Mouse (Mus musculus) brain, embryonic 18.5 days (tissue): Measurements from ENCODE around the gene Gpr158.
"Not testable (repeated sequence)": the region's sequence is repeated elsewhere in the genome, so short reads cannot be mapped to it uniquely, and the experiment has no call there.

Experiments
- DNase-seq: peaks from one replicate; pipeline ENCODE4 v3.0.0-alpha.2; 2012; ENCODE audit warnings: low read depth, low spot score

Gpr158 gene

DNA sequence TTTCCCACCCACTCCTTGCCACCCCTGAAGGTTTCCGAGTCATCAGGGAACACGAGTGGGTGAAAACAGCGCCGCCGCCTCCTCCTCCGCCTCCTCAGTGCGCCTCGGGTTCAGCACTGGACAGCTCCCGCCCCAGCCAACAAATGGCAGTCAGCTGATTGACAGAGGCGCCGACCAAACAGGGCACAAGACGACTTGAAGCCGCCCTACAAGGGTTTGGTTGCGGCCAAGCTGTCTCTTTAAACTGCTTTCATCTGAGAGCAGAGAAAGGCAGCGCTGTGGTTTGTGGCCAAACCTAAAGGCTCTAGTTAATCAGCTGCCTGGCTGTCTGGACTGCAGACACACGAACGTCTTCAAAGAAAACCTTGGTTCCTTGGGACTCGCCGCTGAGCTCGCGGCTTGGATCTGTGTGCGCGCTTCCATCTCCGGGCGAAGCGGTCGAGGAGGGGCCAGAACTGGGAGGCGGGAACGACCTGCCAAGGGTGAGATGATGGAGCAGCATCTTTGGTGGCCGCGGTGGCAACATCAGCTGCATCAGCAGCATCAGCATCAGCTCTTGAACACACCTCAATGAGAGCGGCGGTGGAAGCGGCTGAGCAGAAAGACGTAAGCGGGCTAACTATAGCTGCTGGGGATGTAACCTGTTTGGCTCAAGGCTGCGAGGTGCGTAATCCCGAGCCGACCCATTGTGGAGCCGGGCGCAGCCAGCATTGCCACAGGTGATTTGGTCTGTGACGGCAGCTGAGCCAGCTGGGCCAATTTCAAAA lies at the start of gene Gpr158:
TSS of gene Gpr158 (plus strand) at position 198 of the 767 bp plus-strand sequence.
- DNase-seq: peak; percentile 80

DNA sequence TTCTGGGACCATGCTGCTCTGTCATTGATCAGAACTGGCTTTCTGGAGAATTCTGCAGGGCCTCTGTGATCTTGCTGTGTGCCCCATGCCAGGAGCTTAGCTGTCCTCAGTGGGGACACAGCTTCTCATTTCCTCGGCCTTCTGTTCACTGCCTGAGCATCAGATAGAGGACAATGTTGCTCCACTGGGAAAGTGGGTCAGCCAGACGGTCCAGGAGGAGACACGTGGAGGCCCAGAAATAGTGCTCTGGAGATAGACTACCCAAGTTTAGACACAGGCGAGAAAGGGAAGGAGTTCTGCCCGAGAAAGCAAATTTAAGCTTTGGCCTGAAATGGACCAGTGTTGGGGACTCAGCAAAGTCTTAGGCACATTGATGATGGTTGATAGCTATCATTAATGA lies 23.5 kb upstream of the Gpr158 start:
- DNase-seq: no peak

DNA sequence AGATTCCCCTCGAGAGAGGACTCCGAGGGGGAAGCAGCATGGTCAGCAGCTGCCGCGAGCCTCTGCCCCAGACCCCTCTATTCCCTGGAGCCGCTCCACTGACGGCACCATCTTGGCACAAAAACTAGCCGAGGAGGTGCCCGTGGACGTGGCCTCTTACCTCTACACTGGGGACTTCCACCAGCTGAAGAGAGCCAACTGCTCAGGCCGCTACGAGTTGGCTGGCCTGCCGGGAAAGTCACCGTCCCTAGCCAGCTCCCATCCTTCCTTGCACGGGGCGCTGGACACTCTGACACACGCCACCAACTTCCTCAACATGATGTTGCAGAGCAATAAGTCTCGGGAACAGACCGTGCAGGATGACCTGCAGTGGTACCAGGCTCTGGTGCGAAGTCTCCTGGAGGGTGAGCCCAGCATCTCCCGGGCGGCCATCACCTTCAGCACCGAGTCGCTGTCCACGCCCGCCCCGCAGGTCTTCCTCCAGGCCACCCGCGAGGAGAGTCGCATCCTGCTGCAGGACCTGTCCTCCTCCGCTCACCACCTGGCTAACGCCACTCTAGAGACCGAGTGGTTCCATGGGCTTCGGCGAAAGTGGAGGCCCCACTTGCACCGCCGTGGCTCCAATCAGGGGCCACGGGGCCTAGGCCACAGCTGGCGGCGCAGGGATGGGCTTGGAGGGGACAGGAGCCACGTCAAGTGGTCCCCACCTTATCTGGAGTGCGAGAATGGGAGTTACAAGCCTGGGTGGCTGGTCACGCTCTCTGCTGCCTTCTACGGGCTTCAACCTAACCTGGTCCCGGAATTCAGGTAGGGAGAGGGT lies 1.2 kb downstream of the Gpr158 start:
- DNase-seq: no peak

DNA sequence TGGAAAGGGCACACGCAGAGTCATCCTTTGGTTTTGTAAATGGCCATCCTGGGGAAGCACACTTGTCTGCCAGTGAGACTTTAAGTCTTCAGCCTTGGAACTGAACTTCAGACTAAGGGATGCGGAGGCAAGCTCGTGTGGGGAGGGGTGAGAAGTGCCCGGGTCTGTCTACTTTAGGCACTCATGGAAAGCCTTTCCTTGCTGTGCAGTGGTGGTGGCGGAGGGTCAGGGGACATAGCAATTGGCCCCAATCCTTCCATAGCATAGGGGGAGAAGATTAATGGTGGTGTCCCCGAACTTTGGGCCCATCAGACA lies 1.8 kb downstream of the Gpr158 start:
- no peak for DNase-seq

DNA sequence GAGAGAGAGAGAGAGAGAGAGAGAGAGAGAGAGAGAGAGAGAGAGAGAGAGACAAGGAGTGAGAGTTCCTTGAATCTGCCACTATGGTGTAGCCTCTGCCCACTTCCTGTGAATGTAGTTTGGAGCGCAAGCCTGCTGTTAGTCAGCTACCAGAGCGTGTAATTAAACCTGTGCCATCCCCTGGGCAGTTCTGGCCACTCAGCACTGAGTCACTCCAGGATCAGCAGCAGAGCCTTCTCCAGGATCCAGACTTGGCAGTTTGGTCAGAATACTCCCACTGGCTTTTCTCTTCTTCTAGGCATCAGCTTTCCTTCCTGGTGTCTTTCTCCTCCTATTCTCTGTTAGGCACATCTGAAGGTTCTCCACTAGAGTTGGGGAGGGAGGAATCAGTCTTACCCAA lies 2.2 kb downstream of the Gpr158 start:
- DNase-seq: no peak

DNA sequence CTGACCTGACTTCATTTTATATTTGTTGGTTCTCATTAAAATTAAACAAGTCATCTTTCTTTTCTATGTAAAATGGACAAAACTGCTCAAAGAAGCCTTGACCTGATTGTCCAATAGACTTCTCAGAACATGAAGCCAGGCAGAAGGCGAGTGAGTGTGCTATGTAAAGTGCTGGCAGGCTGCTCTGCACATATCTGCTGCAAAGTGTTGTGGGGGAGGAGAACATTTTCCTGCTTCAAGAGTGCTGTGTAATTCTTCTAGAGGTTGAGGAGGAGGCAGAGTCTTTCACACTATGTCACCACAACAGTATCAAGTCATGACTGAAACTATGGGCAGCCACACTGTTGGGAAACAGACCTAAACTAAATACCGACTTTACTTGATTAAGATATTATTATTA lies 12.2 kb downstream of the Gpr158 start:
- DNase-seq: no peak

DNA sequence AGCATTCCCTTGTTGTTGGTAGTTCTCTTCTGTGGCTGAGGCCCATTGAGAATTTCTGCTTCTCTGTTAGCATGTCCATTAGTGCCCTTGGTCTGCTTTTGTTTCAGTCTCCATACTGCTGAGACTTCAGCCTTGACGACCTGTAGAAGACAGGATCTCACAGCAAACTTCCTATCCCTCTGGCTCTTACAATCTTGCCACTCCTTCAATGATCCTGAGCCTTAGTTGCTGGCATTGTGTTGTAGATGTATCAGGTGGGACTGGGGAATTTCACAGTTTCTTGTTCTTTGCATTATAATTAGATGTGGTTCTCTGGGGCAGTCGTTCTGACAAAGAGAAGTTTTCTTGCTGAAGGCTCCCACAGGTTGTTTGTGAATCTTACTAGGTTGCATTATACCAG lies 25.4 kb downstream of the Gpr158 start:
- DNase-seq: no peak

DNA sequence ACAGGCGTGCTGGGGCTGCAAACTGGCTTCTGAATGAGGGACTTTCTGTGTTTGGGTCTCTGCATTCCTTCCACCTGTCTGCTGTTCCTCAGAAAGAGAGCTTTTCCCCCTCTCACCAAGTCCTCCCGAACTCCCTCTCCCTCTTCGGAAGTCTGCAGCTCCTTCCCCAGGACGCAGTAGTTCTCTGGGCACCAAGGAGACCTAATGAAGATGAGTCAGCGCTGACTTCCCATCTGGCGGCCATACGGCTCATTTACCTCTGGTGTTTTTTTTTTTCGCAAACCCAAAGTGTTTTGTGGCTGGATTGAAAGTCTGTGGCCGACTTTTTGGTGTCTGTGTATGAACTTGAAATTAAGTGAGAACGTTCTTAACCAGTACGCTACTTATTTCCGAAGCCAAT lies 30.0 kb downstream of the Gpr158 start:
- no peak for DNase-seq

DNA sequence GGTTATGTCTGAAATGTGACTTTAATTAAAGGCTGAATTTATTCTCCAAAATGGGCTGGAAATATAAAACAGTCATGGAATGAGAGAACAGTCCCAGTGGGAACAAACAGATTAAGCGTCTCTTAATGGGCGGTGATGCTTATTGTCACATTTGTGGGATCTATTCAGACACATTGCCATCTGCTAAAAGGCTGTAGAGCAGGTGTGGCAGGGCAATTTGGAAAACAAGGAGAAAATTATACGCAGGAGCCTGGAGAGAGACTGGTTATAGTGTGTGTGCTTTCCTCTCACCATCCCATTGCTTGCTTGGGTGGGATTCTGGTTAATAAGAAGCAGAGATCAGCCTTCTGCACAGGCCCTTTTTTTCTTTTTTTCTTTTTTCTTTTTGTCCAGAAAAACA lies 32.3 kb downstream of the Gpr158 start:
- DNase-seq: no peak

DNA sequence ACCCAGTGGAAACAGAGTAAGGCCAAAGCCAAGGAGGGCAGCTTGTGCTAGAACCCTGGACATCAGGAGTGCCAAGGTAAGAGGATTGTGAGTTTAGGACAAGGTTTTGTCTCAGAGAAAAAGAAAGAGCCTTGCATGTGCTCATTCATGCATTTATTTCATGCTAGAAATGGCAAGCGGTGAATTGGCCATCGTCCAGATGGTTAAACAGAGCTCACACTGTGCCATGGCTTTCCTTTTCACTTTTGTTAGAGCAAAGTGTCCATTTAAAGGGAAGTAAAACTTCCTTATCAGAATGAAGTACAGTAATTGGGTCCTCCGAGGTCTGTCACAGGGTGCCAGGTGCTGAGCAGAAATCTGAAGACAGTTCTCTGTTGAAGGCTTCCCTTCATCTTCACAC lies 38.3 kb downstream of the Gpr158 start:
- no peak for DNase-seq

DNA sequence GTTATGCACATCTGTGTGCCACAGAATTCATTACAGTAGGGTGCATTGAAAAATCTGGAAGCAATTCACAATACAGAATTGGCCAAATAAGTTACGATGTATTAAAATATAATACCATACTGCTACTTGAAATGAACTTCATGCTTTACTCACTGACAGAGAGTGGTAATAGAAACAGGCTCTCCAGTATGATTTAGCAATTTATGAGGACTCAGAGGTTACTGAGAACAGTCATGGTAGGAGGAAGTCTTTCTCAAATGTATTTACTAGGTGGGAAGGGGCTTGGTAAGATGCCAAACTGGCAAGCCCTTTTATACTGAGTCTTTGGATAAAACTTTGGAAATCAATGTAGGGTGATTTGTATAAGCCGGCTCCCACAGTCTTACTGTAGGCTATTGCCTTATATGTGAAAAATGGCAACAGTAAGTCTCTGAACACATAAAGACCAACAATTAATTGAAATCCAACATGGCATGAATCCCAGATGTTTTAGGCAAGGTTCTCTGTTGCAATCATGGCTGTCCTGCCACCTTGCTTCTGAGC lies 40.2 kb downstream of the Gpr158 start:
- DNase-seq: no peak

DNA sequence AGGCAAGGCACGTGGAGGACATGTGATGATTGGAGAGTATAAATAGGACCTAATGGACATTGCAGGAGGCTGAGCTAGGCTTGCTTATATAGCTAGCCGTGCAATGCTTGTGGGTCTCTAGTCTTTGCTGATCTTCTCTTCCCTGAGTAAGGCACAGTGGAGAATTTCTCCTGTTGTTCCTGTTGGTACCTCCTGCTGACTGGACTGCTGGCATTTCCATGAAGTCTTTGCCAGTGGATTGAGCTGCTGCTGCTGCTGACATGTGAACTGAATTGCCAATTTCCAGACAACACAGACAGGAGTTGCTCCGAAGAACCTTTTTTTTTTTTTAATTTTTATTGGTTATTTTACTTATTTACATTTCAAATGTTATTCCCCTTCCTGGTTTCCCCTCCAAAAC lies 41.5 kb downstream of the Gpr158 start:
- no peak for DNase-seq

DNA sequence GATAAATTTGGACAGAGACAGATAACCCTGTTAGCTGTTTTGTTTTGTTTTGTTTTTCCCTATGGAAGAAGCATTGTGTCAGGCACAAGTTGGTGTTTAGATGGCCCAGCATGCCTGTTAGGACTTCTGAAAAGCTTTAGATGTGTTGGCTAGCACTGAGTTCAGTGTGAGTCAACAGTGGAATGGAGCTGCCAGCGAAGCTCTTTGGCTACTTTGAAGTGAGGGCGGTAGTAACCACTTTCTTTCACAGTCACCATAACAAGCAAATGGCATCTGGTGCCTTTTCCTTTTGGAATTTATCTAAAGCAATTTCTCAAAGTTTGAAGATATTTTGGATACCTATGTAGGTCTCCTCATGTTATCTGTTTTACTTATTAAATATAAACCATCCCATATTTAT lies 62.9 kb downstream of the Gpr158 start:
- DNase-seq: no peak

DNA sequence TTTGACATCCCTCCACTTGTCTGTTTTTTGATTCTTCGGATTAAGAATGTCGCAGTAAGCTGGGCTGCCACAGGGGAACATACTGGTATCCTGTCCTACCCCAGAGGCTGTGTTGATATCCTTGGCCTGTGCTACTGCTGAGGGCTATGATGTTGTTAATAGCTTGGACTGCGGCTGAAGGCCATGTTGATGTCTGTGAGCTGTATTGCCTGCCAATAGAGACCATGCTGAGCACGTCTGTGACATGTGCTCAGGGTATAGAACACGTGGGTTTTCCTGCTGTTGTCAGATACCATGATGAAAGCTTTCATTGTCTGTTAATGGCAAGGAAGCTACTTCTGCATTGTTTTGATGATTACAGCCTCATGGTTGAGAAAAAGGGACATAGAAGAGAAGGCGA lies 63.8 kb downstream of the Gpr158 start:
- no peak for DNase-seq

DNA sequence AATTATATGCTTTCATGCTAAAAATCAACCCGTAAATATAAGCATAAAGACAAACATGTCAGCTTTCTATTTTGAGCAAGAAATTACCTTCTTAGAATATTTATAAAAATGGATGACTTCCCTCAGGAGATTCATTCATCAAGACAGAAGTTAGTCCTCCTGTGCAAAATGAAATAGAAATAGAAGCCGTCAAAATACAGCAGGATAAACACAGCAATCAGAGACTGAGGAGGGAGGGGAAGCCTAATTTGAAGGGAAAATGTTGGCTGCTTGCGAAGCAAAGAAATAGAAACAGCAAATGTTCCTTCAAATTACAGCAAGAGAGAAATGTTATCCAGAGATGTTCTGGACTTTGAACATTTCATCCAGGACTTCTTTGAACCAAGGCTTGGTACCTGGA lies 72.3 kb downstream of the Gpr158 start:
- peak; percentile 24 for DNase-seq

DNA sequence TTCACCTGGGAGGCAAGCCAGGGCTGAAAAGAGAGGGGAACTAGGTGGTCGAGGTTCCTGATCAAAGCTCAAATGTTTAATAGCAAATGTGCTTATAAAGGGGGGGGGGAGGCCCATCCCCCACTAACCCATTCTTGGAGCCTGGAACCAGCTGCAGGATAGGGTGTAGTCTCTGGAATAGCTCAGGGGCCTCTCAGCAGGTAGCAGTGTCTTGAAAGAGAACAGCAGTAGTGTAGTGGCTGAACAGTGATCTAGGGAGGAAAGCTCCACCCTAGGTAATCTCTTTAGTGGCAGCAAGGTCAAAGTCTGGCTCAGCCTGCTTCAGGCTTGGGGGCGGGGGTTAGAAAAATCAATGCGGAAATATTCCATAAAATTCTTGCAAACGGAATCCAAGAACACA lies 93.3 kb downstream of the Gpr158 start:
- DNase-seq: not testable (repeated sequence)

DNA sequence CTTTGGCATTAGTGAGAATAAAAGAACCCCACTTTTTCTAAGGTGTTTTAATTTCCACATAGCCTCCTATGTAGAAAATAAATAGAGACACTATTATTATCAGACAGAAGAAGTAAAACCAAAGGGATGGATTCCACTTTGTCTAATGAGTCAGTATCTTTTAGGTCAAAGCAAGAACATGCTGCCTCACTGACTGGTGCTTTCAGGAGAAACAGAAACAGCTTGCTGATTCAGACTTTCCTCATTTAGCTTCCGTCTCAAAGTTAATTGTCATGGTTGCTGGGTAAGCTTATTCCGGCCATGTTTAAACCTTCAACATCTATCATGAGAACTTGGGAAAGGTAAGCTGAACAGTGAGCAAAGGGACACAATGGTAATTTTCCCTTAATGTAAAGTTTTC lies 107.6 kb downstream of the Gpr158 start:
- DNase-seq: no peak

DNA sequence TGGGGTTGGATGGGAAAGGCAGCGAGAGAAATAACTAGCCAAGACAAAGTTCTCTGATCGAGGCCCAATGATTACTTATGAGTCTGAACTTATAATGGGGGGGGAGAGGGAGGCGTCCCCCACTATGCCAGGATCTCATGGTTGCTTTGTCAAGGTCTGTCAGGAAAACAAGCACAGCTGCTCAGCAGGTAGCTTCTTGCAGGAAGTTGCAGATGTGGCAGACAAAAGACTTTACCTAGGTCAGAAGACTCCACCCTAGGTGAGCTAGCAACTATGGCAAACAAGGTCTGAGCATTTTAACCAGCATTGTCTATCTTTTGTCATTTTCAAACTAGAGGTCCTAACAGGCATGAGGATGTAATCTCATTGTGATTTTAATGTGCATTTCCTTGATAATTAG lies 129.5 kb downstream of the Gpr158 start:
- DNase-seq: no peak

DNA sequence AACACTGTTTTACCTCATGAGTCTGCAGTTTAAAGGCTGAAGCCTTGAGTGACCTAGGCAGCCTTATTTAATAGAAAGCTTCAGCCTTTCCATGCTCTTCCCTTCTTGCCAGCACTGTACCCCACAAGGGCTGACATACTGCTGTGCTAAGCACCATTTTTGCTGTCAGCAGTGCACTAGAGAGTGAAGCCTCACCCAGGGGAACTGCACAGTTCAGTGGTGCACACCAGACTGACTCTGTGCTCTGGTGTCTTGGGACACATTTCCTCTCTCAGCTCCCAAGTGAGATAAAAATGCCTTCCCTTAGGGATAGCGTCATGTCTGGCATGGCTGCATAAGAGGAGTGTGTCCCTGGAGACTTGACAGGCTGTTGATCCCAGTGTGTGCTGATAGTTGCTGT lies 130.6 kb downstream of the Gpr158 start:
- no peak for DNase-seq

DNA sequence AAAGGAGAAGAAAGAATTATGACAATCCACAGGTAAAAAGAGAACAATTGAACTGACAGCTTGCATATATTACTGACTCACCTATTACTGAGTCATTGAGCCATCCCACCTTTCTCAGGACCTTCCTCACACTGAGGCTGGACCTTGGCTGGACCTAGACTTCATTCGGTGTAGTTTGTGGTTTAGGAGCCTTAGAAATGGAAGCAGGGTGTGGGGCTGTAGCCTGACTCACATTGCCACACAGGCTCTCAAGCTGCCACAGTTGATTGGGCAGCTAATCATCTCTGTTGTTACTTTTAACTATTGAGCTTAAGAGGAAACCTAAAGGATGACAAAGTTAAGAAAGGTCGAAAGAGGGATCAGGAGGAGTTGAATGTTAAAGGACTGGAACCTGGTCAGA lies 132.1 kb downstream of the Gpr158 start:
- DNase-seq: no peak

DNA sequence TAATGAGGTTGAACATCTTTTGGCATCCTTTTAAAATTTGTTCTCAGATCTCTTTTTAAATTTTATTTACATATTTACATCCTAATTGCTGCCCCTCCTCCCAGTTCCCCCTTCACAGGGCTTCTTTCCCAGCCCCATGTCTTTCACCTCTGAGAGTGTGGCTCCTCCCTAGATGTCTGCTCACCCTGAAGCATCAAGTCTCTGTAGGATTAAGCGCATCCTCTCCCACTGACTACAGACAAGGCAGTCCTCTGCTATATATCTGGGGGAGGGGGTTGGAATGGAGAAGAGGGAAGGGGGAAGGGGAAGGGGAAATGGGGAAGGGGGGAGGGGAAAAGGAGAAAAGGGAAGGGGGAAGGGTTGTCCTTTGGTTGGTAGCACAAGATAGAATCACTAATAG lies 140.1 kb downstream of the Gpr158 start:
- DNase-seq: no peak

DNA sequence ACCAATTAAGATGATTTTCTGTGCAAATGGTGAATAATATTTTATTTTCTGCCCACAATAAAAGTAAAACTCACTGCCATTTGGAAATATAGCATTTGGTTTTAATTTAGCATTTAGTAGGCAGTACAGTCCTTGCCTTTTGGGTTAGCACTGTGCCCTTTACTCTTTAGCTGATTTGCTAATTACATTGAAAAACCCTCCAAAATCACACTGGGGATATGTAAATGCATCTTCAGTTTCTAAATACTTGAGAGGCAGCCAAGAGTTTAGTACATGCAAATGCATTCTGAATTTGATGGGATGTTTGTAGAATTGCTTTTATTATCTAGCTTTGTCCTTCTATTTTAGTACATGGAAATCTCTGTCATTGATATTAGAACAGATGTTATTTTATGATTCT lies 163.4 kb downstream of the Gpr158 start:
- no peak for DNase-seq

DNA sequence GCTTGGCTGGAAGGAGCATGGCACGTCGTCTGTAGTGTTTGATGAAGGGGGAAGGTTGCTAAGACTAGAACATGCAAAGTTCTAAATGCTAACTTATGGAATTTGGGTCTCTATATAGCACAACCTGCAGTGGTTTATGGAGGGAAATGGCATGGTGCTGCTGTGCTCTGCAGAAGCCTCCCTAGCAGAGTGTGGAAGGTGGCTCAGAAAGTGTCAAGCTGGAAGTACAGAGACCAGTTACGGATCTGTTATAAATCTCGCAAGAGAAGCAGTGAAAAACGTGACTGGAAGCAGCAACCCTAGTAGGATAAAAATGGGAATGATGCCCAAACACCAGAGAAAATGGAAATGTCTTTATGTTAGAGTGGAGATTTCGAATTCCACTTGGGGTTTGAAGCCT lies 251.8 kb downstream of the Gpr158 start:
- no peak for DNase-seq
